Mouse (Mus musculus): Measurements from ENCODE around the gene Ssxb5. TPM values are rescaled to one million over a fixed set of nuclear protein-coding genes. Genes with fewer than 3 reads are reported as not detected.
"Not testable (repeated sequence)": the region's sequence is repeated elsewhere in the genome, so short reads cannot be mapped to it uniquely, and the experiment has no call there.

The Ssxb5 gene
- not detected in 2 replicates for polyA plus RNA-seq (2012; rRNA removed)

DNA sequence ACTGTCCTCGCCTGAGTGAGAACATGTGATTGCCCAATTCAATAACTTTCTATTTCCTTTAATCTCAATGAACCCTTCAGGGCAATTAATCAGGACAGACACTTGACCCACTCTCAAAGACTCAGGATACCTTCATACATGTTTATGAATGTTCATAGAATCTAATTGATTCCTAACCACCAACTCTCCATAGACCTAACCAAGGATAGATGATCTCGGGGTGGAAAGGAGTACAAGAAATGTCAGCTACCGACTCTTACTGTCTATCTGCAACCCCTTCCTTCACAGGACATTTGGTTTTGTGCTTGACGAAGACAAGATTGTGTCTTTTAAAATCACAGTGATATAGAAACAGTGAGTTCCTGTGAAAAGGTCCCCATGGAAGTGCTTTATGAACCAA, at the start of gene Ssxb5:
Gene Ssxb5 (plus strand): TSS at position 301 of the 400 bp plus-strand sequence.
- not testable (repeated sequence) for DNase-seq (ENCODE audit: low read depth)

DNA sequence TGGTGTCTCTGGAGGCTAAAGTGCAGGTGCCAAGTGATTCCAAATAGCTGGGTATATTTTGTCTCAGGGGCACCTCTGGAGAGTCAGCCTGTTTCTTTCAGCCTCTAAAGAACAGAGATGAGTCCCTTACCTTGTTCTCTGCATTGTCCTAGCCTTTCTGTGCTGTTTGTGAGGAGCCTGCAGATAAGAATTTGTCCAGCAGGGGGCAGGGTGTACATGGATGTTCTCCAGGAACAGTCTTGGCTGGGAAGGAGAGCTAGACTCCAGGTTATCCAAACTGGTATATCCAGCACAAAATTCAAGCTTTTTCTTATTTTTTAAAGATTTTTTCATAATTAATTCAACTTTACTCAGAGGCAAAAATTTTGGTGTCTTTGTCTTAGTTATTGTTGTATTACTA, 28.6 kb downstream of the Ssxb5 start:
- no peak for DNase-seq (ENCODE audit: low read depth)

DNA sequence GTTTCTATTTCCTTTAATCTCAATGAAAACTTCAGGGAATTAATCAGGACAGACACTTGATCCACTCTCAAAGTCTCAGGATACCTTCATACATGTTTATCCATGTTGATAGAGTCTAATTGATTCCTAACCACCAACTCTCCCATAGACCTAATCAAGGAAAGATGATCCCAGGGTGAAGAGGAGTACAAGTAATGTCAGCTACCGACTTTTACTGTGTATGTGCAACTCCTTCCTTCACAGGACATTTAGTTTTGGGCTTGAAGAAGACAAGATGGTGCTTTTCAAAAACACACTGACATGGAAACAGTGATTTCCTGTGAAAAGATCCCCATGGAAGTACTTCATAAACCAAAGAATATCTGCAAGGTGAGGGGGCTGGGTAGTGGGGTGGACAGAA, 40.2 kb downstream of the Ssxb5 start, which contains the start of gene Gm6592:
Gene Gm6592 (plus strand): TSS at position 301 of the 400 bp plus-strand sequence.
- no peak for DNase-seq (ENCODE audit: low read depth)

DNA sequence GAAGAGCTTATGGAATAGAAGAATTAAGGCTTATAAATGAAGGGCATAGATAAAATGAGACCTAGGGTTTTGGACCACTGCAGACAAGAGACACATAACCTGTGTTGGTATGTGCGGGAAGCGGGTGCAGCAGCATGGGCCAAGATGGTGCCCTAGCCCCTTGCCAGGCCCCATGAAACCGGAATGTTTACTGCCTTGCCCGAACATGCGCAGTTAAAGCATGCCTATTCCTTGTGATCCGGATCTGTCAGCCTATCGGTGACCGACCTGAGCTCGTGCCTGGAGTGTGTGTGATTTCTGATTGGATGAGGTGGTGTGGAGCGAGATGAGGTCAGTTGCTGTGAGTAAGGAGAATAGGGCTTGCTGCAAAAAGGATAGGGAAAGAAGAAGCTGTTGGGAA, 49.0 kb downstream of the Ssxb5 start:
- no peak for DNase-seq (ENCODE audit: low read depth)

Other genes starting within 250 kb of the Ssxb5 start
- not detected in 2 replicates for gene Ssxb3, start 211.9 kb upstream of the Ssxb5 start, polyA plus RNA-seq (2012; rRNA removed)
- gene Ssxb8, start 112.8 kb upstream of the Ssxb5 start, polyA plus RNA-seq (2012; rRNA removed) = not detected in 2 replicates
- gene Ssx9, start 55.3 kb upstream of the Ssxb5 start, polyA plus RNA-seq (2012; rRNA removed) = not detected in 2 replicates
- not detected in 2 replicates for gene Gm6592, start 40.3 kb downstream of the Ssxb5 start, polyA plus RNA-seq (2012; rRNA removed)
- not detected in 2 replicates for gene Gm5751, start 70.6 kb downstream of the Ssxb5 start, polyA plus RNA-seq (2012; rRNA removed)
- gene B630019K06Rik, start 88.7 kb downstream of the Ssxb5 start, polyA plus RNA-seq (2012; rRNA removed) = 0.95 and 2.0 TPM in 2 replicates
- not detected in 2 replicates for gene Fthl17b, start 159.3 kb downstream of the Ssxb5 start, polyA plus RNA-seq (2012; rRNA removed)
- gene Fthl17c, start 172.9 kb downstream of the Ssxb5 start, polyA plus RNA-seq (2012; rRNA removed) = not detected in 2 replicates
- gene Fthl17d, start 183.1 kb downstream of the Ssxb5 start, polyA plus RNA-seq (2012; rRNA removed) = not detected in 2 replicates
- gene Fthl17e, start 229.8 kb downstream of the Ssxb5 start, polyA plus RNA-seq (2012; rRNA removed) = not detected in 2 replicates